Mouse (Mus musculus): ENCODE measurements around the gene Vmn2r90. TPM values are rescaled to one million over a fixed set of nuclear protein-coding genes. Genes with fewer than 3 reads are reported as not detected.

The Vmn2r90 gene
- not detected for total RNA-seq (2023)

DNA sequence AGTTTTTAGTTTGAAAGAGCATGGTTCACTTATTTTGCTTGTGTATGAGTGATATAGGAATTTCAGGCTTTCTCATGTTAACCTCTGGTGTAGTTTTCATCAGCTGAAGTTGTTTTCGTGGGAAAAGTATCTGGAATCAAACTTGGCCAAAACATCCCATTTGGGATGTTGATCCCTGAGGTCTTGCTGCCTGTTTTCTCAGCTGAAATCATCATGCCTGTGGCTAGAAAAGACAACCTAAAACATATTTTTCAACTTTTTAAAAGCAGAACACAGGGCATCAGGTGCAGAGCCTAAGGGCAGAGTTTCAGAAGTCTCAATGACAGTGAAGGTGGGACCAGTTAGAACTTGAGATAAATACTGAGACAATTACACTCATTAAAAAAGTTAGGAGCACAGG, at the start of gene Vmn2r90:
Gene Vmn2r90, plus strand, starts transcription at position 301 of the 400 bp plus-strand sequence.

Other genes with a start within 250 kb of the Vmn2r90 start
- gene Lnpep, start 78.7 kb upstream of the Vmn2r90 start, total RNA-seq (2023), result 192 TPM
- 3.3 TPM for gene Spaca6, start 123.4 kb downstream of the Vmn2r90 start, total RNA-seq (2023)
- gene Has1, start 151.5 kb downstream of the Vmn2r90 start, total RNA-seq (2023), result not detected
- not detected for gene Fpr1, start 180.2 kb downstream of the Vmn2r90 start, total RNA-seq (2023)
- gene Fpr2, start 184.1 kb downstream of the Vmn2r90 start, total RNA-seq (2023), result not detected
- gene Fpr3, start 184.1 kb downstream of the Vmn2r90 start, total RNA-seq (2023), result not detected

All from CD4-positive naive resting alpha-beta T cell, adult 57 days (primary cell).